Mouse (Mus musculus) lung, adult 18-20 months (tissue): ENCODE results near the gene Rab12.

Experiments used
- DNase-seq, 2 experiments: peaks; one replicate each; pipeline ENCODE4 v3.0.0; 2022; ENCODE audit warnings: mixed read lengths in 2 of 2

Gene Rab12

GRCm38 (mm10) chr17:66447978-66448377 is 71.6 kb downstream of the Rab12 start:
- no peak for DNase-seq

GRCm38 (mm10) chr17:66447007-66447312 is 72.6 kb downstream of the Rab12 start:
- DNase-seq: no peak

GRCm38 (mm10) chr17:66446196-66447006 is 73.1 kb downstream of the Rab12 start:
- no peak for DNase-seq
